Mouse (Mus musculus) neural tube, embryonic 11.5 days (tissue): ENCODE measurements around the gene Inhbe. TPM values are rescaled to one million over a fixed set of nuclear protein-coding genes. Genes with fewer than 3 reads are reported as not detected.

Experiments
- ATAC-seq: fragments of 200-750 bp; cut with Nextera tagmentation; 2 replicates; pipeline ENCODE4 v1.8.0; 2017; ENCODE audit warnings: moderate number of reproducible peaks, mild to moderate bottlenecking, moderate TSS enrichment, moderate library complexity; ENCODE audit not compliant: insufficient read depth, low FRiP score, low TSS enrichment
- DNase-seq: peaks from one replicate; pipeline ENCODE4 v3.0.0-alpha.2; 2015; ENCODE audit warnings: low spot score
- H3K27ac ChIP-seq: fragments of 300-500 bp; sonication (generic); 2 replicates; pipeline ENCODE4 v1.5.1; 2014; ENCODE audit warnings: low read depth, mild to moderate bottlenecking, low read length
- H3K27me3 ChIP-seq: fragments of 300-500 bp; sonication (generic); 2 replicates; pipeline ENCODE4 v1.6.1; 2014; ENCODE audit warnings: mild to moderate bottlenecking, low read length, mixed read lengths; ENCODE audit not compliant: control insufficient read depth, insufficient read depth
- H3K36me3 ChIP-seq: fragments of 300-500 bp; sonication (generic); 2 replicates; pipeline ENCODE4 v1.6.1; 2014; ENCODE audit warnings: mild to moderate bottlenecking, low read length, moderate library complexity, mixed read lengths; ENCODE audit not compliant: control insufficient read depth, insufficient read depth
- H3K4me1 ChIP-seq: fragments of 300-500 bp; sonication (generic); 2 replicates; pipeline ENCODE4 v1.6.1; 2014; ENCODE audit warnings: low read length, mixed read lengths; ENCODE audit not compliant: control insufficient read depth, insufficient read depth
- H3K4me2 ChIP-seq: fragments of 300-500 bp; sonication (generic); 2 replicates; pipeline ENCODE4 v1.6.1; 2014; ENCODE audit warnings: low read depth, mild to moderate bottlenecking, moderate library complexity
- H3K4me3 ChIP-seq: fragments of 300-500 bp; sonication (generic); 2 replicates; pipeline ENCODE4 v1.5.1; 2014; ENCODE audit warnings: low read depth, low read length
- H3K9ac ChIP-seq: fragments of 300-500 bp; sonication (generic); 2 replicates; pipeline ENCODE4 v1.6.1; 2014; ENCODE audit warnings: mild to moderate bottlenecking, low read length
- H3K9me3 ChIP-seq: fragments of 300-500 bp; sonication (generic); 2 replicates; pipeline ENCODE4 v1.6.1; 2016; ENCODE audit warnings: low read length; ENCODE audit not compliant: control insufficient read depth
- WGBS: fragments of 180-500 bp; shearing (Covaris S2); extraction: QIAGEN DNeasy Blood & Tissue Kit; methylation state at CpG from one replicate; pipeline ENCODE4 v1.1.7; 2014; 5-methylcytosine and 5-hydroxymethylcytosine counted together
- polyA plus RNA-seq: library from polyadenylated mRNA; unstranded; fragments of >200 nt; fragmentation: Nextera tagmentation; extraction: Ambion mirVana; gene quantifications from 2 replicates; pipeline ENCODE4 v1.2.1, GENCODE M21; 2014

The Inhbe gene
- polyA plus RNA-seq, 1 experiment from 2014 or later, result not detected

- 77% methylated on average over 22 of the region's 22 CpGs for WGBS
- Histone ChIP-seq H3K4me2 (no peak within 1 kb of the TSS), H3K4me1 (no peaks in the 10 kb centered on the region), H3K36me3 (no peaks in the 10 kb centered on the region), H3K27ac (no peak within 1 kb of the TSS), H3K27me3 (no peaks in the 10 kb centered on the region), H3K9ac (no peak within 1 kb of the TSS), H3K9me3 (no peaks in the 10 kb centered on the region), H3K4me3 (no peak within 1 kb of the TSS)
- DNase-seq, result no peak
- no peak for ATAC-seq
These were observed 15.9 kb upstream of the Inhbe start, which contains the start of gene Inhbc for GRCm38 (mm10) chr10:127369834-127370820. TSS of gene Inhbc (minus strand) at chr10:127370431.

- Histone ChIP-seq H3K9ac (no peak overlapping the region), H3K4me2 (no peak overlapping the region), H3K27ac (no peak overlapping the region), H3K9me3 (no peaks in the 10 kb centered on the region), H3K4me1 (no peaks in the 10 kb centered on the region), H3K27me3 (no peaks in the 10 kb centered on the region), H3K36me3 (no peaks in the 10 kb centered on the region), H3K4me3 (no peak overlapping the region)
- no peak for DNase-seq
- 76% methylated on average over 2 of the region's 2 CpGs for WGBS
- no peak for ATAC-seq
These were observed 14.1 kb upstream of the Inhbe start for GRCm38 (mm10) chr10:127368273-127368672.

DNA sequence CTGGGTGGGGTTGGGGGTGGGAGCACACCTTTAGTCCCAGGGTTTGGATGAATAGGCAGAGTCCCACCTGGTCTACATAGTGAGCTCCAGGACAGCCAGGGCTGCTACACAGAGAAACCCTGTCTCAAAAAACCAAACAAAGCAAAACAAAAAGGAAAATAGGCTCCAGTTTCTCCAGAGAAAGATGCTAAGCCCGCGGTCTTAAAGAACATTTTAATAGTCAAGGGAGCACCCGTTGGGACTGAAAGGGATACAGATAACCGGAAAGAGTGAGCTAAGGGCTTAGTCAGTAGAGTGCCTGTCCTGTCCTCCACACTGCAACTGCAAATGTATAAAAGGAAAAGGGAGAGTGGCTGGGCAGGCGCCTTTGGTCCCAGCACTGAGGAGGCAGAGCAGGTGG is 12.9 kb upstream of the Inhbe start:
- no peak for DNase-seq
- 82% methylated on average over 5 of the region's 5 CpGs for WGBS
- no peaks in the 10 kb centered on the region for H3K9me3 ChIP-seq

DNA sequence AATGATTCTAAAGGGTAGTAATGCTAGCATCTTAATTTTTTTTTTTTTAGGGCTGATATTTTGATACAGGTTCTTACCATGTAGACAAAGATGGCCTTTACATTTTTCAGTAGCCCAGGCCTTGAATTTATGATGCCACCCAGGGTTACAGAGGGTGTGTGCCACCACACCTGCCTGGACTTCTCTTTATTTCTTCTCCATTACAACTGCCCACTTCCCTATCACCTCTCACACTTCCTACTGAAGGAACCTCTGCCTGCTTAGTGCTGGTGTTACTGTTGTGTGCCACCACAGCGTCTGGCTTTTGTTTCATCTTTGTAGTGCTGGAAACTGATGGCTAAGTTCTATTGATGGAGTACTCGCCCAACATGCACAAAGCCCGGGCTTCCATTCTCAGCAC is 6.5 kb upstream of the Inhbe start:
- ATAC-seq (no peak), DNase-seq (no peak)
- WGBS, result 83% methylated on average over 3 of the region's 3 CpGs
- Histone ChIP-seq H3K4me1 (no peaks in the 10 kb centered on the region), H3K4me2 (no peak overlapping the region), H3K9me3 (no peaks in the 10 kb centered on the region), H3K9ac (no peak overlapping the region), H3K36me3 (no peaks in the 10 kb centered on the region), H3K27me3 (no peaks in the 10 kb centered on the region), H3K4me3 (no peak overlapping the region), H3K27ac (no peak overlapping the region)

More for the DNA sequence above, 12.9 kb upstream of the Inhbe start:
- Histone ChIP-seq H3K4me2 (no peak overlapping the region), H3K27ac (no peak overlapping the region), H3K36me3 (no peaks in the 10 kb centered on the region), H3K27me3 (no peaks in the 10 kb centered on the region), H3K4me3 (no peak overlapping the region), H3K4me1 (no peaks in the 10 kb centered on the region), H3K9ac (no peak overlapping the region)
- no peak for ATAC-seq

- Histone ChIP-seq H3K27me3 (no peaks in the 10 kb centered on the region), H3K4me3 (no peak overlapping the region), H3K36me3 (no peaks in the 10 kb centered on the region), H3K9ac (no peak overlapping the region), H3K4me1 (no peaks in the 10 kb centered on the region), H3K9me3 (no peaks in the 10 kb centered on the region), H3K27ac (no peak overlapping the region), H3K4me2 (no peak overlapping the region)
- DNase-seq (no peak), ATAC-seq (no peak)
- WGBS, result 62% methylated on average over 10 of the region's 10 CpGs
These were observed 1.1 kb upstream of the Inhbe start for GRCm38 (mm10) chr10:127355336-127355735.

GRCm38 (mm10) chr10:127352766-127353165 is 1.4 kb downstream of the Inhbe start:
- 92% methylated on average over 11 of the region's 11 CpGs for WGBS
- DNase-seq, result no peak
- no peak for ATAC-seq

GRCm38 (mm10) chr10:127352187-127352586 is 2.0 kb downstream of the Inhbe start:
- Histone ChIP-seq H3K27ac (no peak overlapping the region), H3K4me2 (no peak overlapping the region), H3K4me1 (no peaks in the 10 kb centered on the region), H3K27me3 (no peaks in the 10 kb centered on the region), H3K9me3 (no peaks in the 10 kb centered on the region), H3K36me3 (no peaks in the 10 kb centered on the region), H3K9ac (no peak overlapping the region), H3K4me3 (no peak overlapping the region)
- DNase-seq, result no peak
- 85% methylated on average over 9 of the region's 9 CpGs for WGBS
- no peak for ATAC-seq

More at GRCm38 (mm10) chr10:127352766-127353165, 1.4 kb downstream of the Inhbe start:
- no peak overlapping the region for H3K4me3 ChIP-seq
- H3K9me3 ChIP-seq, result no peaks in the 10 kb centered on the region
- H3K4me1 ChIP-seq, result no peaks in the 10 kb centered on the region
- no peaks in the 10 kb centered on the region for H3K27me3 ChIP-seq
- H3K4me2 ChIP-seq, result no peak overlapping the region
- H3K36me3 ChIP-seq, result no peaks in the 10 kb centered on the region
- no peak overlapping the region for H3K9ac ChIP-seq
- H3K27ac ChIP-seq, result no peak overlapping the region

DNA sequence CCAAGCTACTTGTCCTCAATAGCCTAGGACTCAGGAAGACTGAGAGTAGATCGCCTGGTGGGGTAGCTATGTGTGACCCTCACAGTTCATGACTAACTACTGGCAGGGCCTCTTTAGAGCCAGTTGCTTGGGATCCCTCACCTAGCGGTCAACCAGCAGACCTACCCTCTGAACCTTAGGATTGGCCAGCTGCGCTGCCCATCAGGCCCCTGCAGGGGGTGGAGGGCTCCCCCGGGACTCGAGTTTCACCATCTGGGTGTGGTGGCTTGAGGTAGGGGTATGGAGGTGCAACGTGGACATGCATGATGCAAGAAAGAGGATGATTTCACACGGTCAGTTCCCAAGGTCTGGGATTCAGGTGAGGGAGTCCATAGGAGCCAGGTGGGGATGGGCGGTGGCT is 2.5 kb downstream of the Inhbe start:
- no peak for DNase-seq
- Histone ChIP-seq H3K9me3 (no peaks in the 10 kb centered on the region), H3K36me3 (no peaks in the 10 kb centered on the region), H3K4me1 (no peaks in the 10 kb centered on the region), H3K4me2 (no peak overlapping the region), H3K27me3 (no peaks in the 10 kb centered on the region), H3K9ac (no peak overlapping the region), H3K27ac (no peak overlapping the region), H3K4me3 (no peak overlapping the region)
- ATAC-seq, result no peak
- 69% methylated on average over 8 of the region's 8 CpGs for whole genome bisulfite sequencing

DNA sequence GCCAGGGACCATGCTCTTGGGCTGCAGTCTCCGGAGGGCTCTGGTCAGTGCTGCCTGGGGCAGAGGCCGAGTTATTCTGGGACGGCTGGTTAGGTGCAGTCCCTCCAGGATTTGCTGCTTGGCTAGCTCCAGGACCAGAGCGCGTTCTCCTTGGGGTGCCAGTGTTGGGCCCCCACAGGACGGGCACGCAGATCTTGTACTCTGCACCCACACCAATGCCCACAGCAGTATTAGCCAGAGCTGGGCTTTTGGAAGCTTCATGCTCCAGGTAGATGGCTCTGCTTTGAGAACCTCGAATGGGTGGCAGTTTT is 3.0 kb downstream of the Inhbe start:
- Histone ChIP-seq H3K27ac (no peak overlapping the region), H3K4me2 (no peak overlapping the region), H3K36me3 (no peaks in the 10 kb centered on the region), H3K9ac (no peak overlapping the region), H3K4me1 (no peaks in the 10 kb centered on the region), H3K27me3 (no peaks in the 10 kb centered on the region), H3K9me3 (no peaks in the 10 kb centered on the region), H3K4me3 (no peak overlapping the region)
- WGBS, result 85% methylated on average over 8 of the region's 8 CpGs
- DNase-seq, result no peak
- ATAC-seq, result no peak
